Mouse (Mus musculus): Measurements from ENCODE around the gene Gm43517. TPM values are rescaled to one million over a fixed set of nuclear protein-coding genes. Genes with fewer than 3 reads are reported as not detected.

Gene Gm43517
- polyA plus RNA-seq (2016; fragmentation: Nextera tagmentation; extraction: Ambion mirVana), result 0.07 and 0.08 TPM in 2 replicates

- peak; percentile 41; the same call in 1 of the 2 replicates for ATAC-seq (ENCODE audit: low FRiP score)
- H3K27ac ChIP-seq, result peak within 1 kb of the TSS; percentile 66
Measured at GRCm38 (mm10) chr12:49384876-49385630, at the start of gene Gm43517. Gm43517 (plus strand) TSS chr12:49385174.

DNA sequence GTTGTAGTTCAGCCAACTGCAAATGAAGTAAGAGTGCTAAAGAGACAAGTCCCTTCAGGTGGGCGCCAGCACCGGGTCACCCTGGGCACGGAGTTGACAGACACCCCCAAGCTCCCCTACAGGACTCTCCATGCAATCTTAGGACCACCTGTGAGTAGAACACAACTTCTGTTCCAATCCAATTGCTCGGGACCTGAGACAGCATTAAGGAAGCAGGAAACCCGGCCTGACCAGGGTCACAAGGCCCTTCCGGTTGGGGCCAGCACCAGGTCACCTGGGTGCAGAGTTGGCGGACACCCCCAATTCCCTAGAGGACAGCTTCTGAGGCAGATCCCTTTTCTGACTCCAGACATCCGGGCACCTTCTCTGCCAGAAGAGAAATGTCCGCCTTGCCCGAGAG, 35.3 kb upstream of the Gm43517 start:
- ATAC-seq (ENCODE audit: low FRiP score), result no peak
- H3K4me2 ChIP-seq (replicated peaks), result no peak overlapping the region
- no peak overlapping the region for H3K4me3 ChIP-seq
- no peaks in the 10 kb centered on the region for H3K4me1 ChIP-seq
- no peaks in the 10 kb centered on the region for H3K27me3 ChIP-seq
- no peaks in the 10 kb centered on the region for H3K9me3 ChIP-seq (replicated peaks)
- no peak overlapping the region for H3K27ac ChIP-seq
- H3K36me3 ChIP-seq, result no peaks in the 10 kb centered on the region
- WGBS, result 90% methylated on average over 10 of the region's 10 CpGs
- H3K9ac ChIP-seq, result no peak overlapping the region

More at GRCm38 (mm10) chr12:49384876-49385630, at the start of gene Gm43517:
- peaks cover 12% of the 10 kb centered on the region for H3K4me1 ChIP-seq
- H3K36me3 ChIP-seq, result no peaks in the 10 kb centered on the region
- peaks cover 68% of the 10 kb centered on the region for H3K27me3 ChIP-seq
- no peaks in the 10 kb centered on the region for H3K9me3 ChIP-seq (replicated peaks)
- H3K4me3 ChIP-seq, result peak within 1 kb of the TSS; percentile 37
- H3K9ac ChIP-seq, result peak within 1 kb of the TSS; percentile 35; the same call in 1 of the 2 replicates
- WGBS, result 2% methylated on average over 73 of the region's 75 CpGs
- peak within 1 kb of the TSS; percentile 46 for H3K4me2 ChIP-seq (replicated peaks)

GRCm38 (mm10) chr12:49368931-49369330, 16.0 kb upstream of the Gm43517 start:
- WGBS, result 56% methylated on average over 1 of the region's 1 CpGs
- Histone ChIP-seq H3K4me2 (replicated peaks) (no peak overlapping the region), H3K9ac (no peak overlapping the region), H3K4me1 (no peaks in the 10 kb centered on the region), H3K9me3 (replicated peaks) (no peaks in the 10 kb centered on the region), H3K27ac (no peak overlapping the region), H3K4me3 (no peak overlapping the region), H3K27me3 (peaks cover 33% of the 10 kb centered on the region), H3K36me3 (no peaks in the 10 kb centered on the region)
- ATAC-seq (ENCODE audit: low FRiP score), result no peak

- Histone ChIP-seq H3K9me3 (replicated peaks) (no peaks in the 10 kb centered on the region), H3K27ac (no peak overlapping the region), H3K27me3 (peaks cover 61% of the 10 kb centered on the region), H3K4me3 (no peak overlapping the region), H3K4me2 (replicated peaks) (no peak overlapping the region), H3K4me1 (no peaks in the 10 kb centered on the region), H3K36me3 (no peaks in the 10 kb centered on the region), H3K9ac (no peak overlapping the region)
- no peak for ATAC-seq (ENCODE audit: low FRiP score)
Measured at GRCm38 (mm10) chr12:49372170-49372569, 12.8 kb upstream of the Gm43517 start.

GRCm38 (mm10) chr12:49373176-49373575, 11.8 kb upstream of the Gm43517 start:
- no peaks in the 10 kb centered on the region for H3K36me3 ChIP-seq
- H3K4me1 ChIP-seq, result no peaks in the 10 kb centered on the region
- no peaks in the 10 kb centered on the region for H3K9me3 ChIP-seq (replicated peaks)
- no peak overlapping the region for H3K9ac ChIP-seq
- WGBS, result 3% methylated on average over 5 of the region's 5 CpGs
- peaks cover 71% of the 10 kb centered on the region for H3K27me3 ChIP-seq
- no peak overlapping the region for H3K27ac ChIP-seq
- H3K4me3 ChIP-seq, result no peak overlapping the region
- no peak for ATAC-seq (ENCODE audit: low FRiP score)
- no peak overlapping the region for H3K4me2 ChIP-seq (replicated peaks)

GRCm38 (mm10) chr12:49373821-49374605, 11.0 kb upstream of the Gm43517 start:
- no peak overlapping the region for H3K27ac ChIP-seq
- H3K4me1 ChIP-seq, result no peaks in the 10 kb centered on the region
- under 1% methylated on average over 24 of the region's 24 CpGs for WGBS
- peak overlapping the region; percentile 41 for H3K4me2 ChIP-seq (replicated peaks)
- peaks cover 78% of the 10 kb centered on the region for H3K27me3 ChIP-seq
- H3K9me3 ChIP-seq (replicated peaks), result no peaks in the 10 kb centered on the region
- no peak overlapping the region for H3K9ac ChIP-seq
- peak overlapping the region; percentile 8; the same call in 1 of the 2 replicates for H3K4me3 ChIP-seq
- H3K36me3 ChIP-seq, result no peaks in the 10 kb centered on the region
- ATAC-seq (ENCODE audit: low FRiP score), result no peak

- WGBS, result under 1% methylated on average over 14 of the region's 14 CpGs
- no peaks in the 10 kb centered on the region for H3K4me1 ChIP-seq
- no peak overlapping the region for H3K9ac ChIP-seq
- no peak overlapping the region for H3K27ac ChIP-seq
- 0 out of 2 replicates have a peak, but pooled peaks have one; percentile 24 for ATAC-seq (ENCODE audit: low FRiP score)
- no peaks in the 10 kb centered on the region for H3K9me3 ChIP-seq (replicated peaks)
- H3K36me3 ChIP-seq, result no peaks in the 10 kb centered on the region
- H3K4me2 ChIP-seq (replicated peaks), result peak overlapping the region; percentile 41
- peak overlapping the region; percentile 8; the same call in 1 of the 2 replicates for H3K4me3 ChIP-seq
- H3K27me3 ChIP-seq, result peaks cover 81% of the 10 kb centered on the region
Measured at GRCm38 (mm10) chr12:49374606-49374995, 10.4 kb upstream of the Gm43517 start.

- WGBS, result 3% methylated on average over 15 of the region's 15 CpGs
- H3K4me2 ChIP-seq (replicated peaks), result no peak overlapping the region
- H3K36me3 ChIP-seq, result no peaks in the 10 kb centered on the region
- no peaks in the 10 kb centered on the region for H3K9me3 ChIP-seq (replicated peaks)
- no peak overlapping the region for H3K9ac ChIP-seq
- no peaks in the 10 kb centered on the region for H3K4me1 ChIP-seq
- H3K27me3 ChIP-seq, result peaks cover 87% of the 10 kb centered on the region
- no peak overlapping the region for H3K4me3 ChIP-seq
- no peak for ATAC-seq (ENCODE audit: low FRiP score)
- no peak overlapping the region for H3K27ac ChIP-seq
Measured at GRCm38 (mm10) chr12:49375427-49376317, 9.3 kb upstream of the Gm43517 start.

DNA sequence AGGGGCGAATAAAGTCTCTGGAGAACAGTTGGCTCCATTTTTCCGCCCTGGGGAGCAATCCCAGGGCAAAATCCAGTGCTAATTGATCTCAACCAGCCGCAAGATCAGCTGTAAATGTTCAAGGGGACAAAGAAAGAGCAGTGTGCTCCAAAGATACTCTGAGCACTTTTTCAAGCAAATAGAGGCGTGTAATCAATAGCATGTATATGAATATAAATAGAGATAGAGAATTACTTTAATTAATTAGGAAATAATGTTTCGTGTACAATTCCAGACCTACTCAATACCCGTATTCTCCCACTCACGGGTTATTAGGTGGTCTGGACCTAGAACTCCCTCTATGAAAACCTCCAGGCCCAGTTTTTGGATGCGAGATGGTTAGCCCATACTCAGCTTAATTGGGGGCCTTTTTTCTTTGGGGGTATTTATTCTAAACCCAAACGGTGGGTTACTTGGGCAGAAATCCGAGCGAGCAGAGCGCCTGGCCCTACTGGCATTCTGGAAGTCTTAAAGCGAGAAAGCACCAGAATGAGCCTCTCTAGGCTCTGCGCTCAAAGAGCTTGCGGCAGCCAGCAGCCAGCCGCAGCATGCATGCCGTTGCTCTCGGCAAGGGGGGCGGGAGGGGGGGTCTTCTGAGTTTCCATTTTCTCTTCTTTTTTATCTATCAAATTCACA, 8.5 kb upstream of the Gm43517 start:
- 1% methylated on average over 19 of the region's 19 CpGs for WGBS
- peaks cover 87% of the 10 kb centered on the region for H3K27me3 ChIP-seq
- no peaks in the 10 kb centered on the region for H3K9me3 ChIP-seq (replicated peaks)
- no peak overlapping the region for H3K27ac ChIP-seq
- no peaks in the 10 kb centered on the region for H3K36me3 ChIP-seq
- H3K4me2 ChIP-seq (replicated peaks), result no peak overlapping the region
- no peak overlapping the region for H3K9ac ChIP-seq
- no peak for ATAC-seq (ENCODE audit: low FRiP score)
- no peak overlapping the region for H3K4me3 ChIP-seq
- H3K4me1 ChIP-seq, result no peaks in the 10 kb centered on the region

DNA sequence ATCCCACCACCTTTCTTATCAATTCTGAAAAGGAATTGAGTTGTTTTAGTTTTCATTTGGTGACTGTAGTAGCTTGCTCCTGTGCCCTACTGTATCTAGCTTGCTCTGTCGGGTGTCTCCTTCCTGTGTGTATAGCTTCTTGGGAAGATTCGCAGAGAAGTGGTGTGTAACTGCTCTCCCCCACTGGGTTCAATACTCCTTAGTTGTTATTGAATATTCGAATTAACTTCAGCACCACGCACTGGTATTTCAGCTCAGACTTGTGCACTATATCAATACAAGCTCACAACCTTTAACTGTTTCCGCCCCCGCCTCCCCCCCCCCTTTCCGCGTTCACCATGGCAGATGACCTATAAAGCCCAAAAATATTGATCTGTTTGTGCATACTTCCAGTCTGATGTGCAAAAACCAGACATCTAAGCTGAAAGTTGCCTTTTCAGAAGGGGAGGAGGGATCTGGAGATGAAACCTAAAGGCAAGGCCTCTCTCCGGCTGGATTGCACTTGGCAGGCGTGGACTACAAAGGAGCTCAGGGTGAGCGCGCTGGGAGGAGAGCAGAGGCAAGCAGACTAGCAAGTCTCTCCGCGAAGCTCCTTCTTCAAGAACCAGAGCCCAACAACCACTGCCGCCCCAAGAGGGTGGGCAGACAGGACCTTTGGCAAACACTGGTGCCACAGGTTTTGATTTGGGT, 7.5 kb upstream of the Gm43517 start:
- Histone ChIP-seq H3K27ac (no peak overlapping the region), H3K36me3 (no peaks in the 10 kb centered on the region), H3K9me3 (replicated peaks) (no peaks in the 10 kb centered on the region), H3K4me2 (replicated peaks) (no peak overlapping the region), H3K4me1 (no peaks in the 10 kb centered on the region), H3K9ac (no peak overlapping the region), H3K4me3 (0 out of 2 replicates have a peak overlapping the region, but pooled peaks have one; percentile 7), H3K27me3 (peaks cover 91% of the 10 kb centered on the region)
- WGBS, result under 1% methylated on average over 15 of the region's 15 CpGs
- ATAC-seq (ENCODE audit: low FRiP score), result no peak

DNA sequence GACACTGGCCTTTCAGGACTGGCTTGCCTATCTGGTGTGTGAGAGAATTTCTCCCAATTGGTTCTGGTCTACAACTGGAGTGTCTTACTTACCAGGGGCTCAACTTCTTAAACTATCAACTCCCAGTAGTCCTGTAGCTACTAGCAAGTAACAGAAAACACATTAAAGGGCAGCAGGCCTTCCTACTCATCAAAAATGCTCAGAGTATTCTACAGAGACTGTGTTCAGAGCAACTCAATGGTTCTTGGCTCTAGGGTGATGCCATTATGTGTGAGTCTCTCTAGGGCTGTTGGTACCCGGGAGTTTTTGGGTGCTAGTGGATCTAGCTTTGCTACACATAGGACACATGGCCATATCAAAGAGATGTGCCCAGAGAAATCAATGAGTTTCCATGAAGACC, 6.1 kb upstream of the Gm43517 start:
- H3K27me3 ChIP-seq, result peaks cover 90% of the 10 kb centered on the region
- no peak overlapping the region for H3K9ac ChIP-seq
- H3K4me3 ChIP-seq, result no peak overlapping the region
- no peaks in the 10 kb centered on the region for H3K9me3 ChIP-seq (replicated peaks)
- no peaks in the 10 kb centered on the region for H3K36me3 ChIP-seq
- peaks cover 10% of the 10 kb centered on the region for H3K4me1 ChIP-seq
- WGBS, result 5% methylated on average over 1 of the region's 1 CpGs
- H3K27ac ChIP-seq, result no peak overlapping the region
- ATAC-seq (ENCODE audit: low FRiP score), result no peak
- no peak overlapping the region for H3K4me2 ChIP-seq (replicated peaks)
